In genomic region chr17:63205316-63205715, GRCm38 (mm10) we compare ENCODE assay signal across 24 mouse cellular contexts.
DNase-seq lines count a peak whose midpoint lies in the region; ATAC-seq lines count a peak whose summit lies in the region.
"Had no signal": no experiment of that assay in that cellular context is flagged by ENCODE, and none has a peak within 500 bp of the region (broad histone marks: within the 10 kb centered on the region; RNA-seq: fewer than 3 reads in every experiment).

No protein-coding gene starts in this region.

- H3K27me3 ChIP-seq in midbrain, embryonic 13.5 days, result no peaks in the 10 kb centered on the region
- H3K27me3 ChIP-seq in midbrain, embryonic 10.5 days (ENCODE audit: low read depth, poor library complexity, severe bottlenecking), result no peaks in the 10 kb centered on the region
- H3K27me3 ChIP-seq in liver, embryonic 11.5 days (replicated peaks; ENCODE audit: control insufficient read depth, insufficient read depth, low read length), result no peaks in the 10 kb centered on the region
- H3K27me3 ChIP-seq in liver, embryonic 15.5 days, result no peaks in the 10 kb centered on the region
- H3K27me3 ChIP-seq in intestine, embryonic 15.5 days (replicated peaks), result no peaks in the 10 kb centered on the region
- H3K27me3 ChIP-seq: CH12.LX; embryonic facial prominence, embryonic 15.5 days; hindbrain, embryonic 12.5 days had no signal

- H3K9ac ChIP-seq in midbrain, embryonic 13.5 days (replicated peaks), result no peak overlapping the region
- no peak overlapping the region; the same call in 1 of the 2 replicates for H3K9ac ChIP-seq in liver, embryonic 11.5 days (ENCODE audit: low read depth, low read length)
- no peak overlapping the region for H3K9ac ChIP-seq in liver, embryonic 15.5 days
- no peak overlapping the region for H3K9ac ChIP-seq in intestine, embryonic 15.5 days
- H3K9ac ChIP-seq: embryonic facial prominence, embryonic 15.5 days; hindbrain, embryonic 12.5 days had no signal

- H3K36me3 ChIP-seq in midbrain, embryonic 13.5 days, result no peaks in the 10 kb centered on the region
- H3K36me3 ChIP-seq in midbrain, embryonic 10.5 days, result no peaks in the 10 kb centered on the region
- no peaks in the 10 kb centered on the region for H3K36me3 ChIP-seq in liver, embryonic 11.5 days (ENCODE audit: control insufficient read depth, insufficient read depth, low read length)
- 0 out of 2 replicates have a peak, but pooled peaks cover 2% of the 10 kb centered on the region for H3K36me3 ChIP-seq in liver, embryonic 15.5 days (replicated peaks)
- H3K36me3 ChIP-seq in intestine, embryonic 15.5 days, result no peaks in the 10 kb centered on the region
- H3K36me3 ChIP-seq: embryonic facial prominence, embryonic 15.5 days; forebrain, embryonic 10.5 days; hindbrain, embryonic 12.5 days had no signal

- DNase-seq in midbrain, embryonic 10.5 days (ENCODE audit: low spot score), result no peak
- no peak for DNase-seq in liver, embryonic 11.5 days (ENCODE audit: low spot score)
- DNase-seq in frontal cortex, postnatal 10 days (ENCODE audit: low spot score in 2 of 2), result no peak
- no peak for DNase-seq in frontal cortex, postnatal 25 days (ENCODE audit: low spot score in 2 of 2)
- DNase-seq: adrenal gland, adult 8-10 months; adrenal gland, postnatal 36 days; cerebellum, adult 11 months; cerebellum, adult 8-10 months; cerebellum, postnatal 14 days; embryo, embryonic 11 days; gastrocnemius, postnatal 10 days; heart, adult 18-20 months; heart, postnatal 10 days; heart, postnatal 4 days had no signal

- ATAC-seq in midbrain, embryonic 13.5 days, result peak; percentile 57
- ATAC-seq in liver, embryonic 11.5 days (replicated peaks; ENCODE audit: low FRiP score), result peak; percentile 77
- peak; percentile 74 for ATAC-seq in liver, embryonic 15.5 days (ENCODE audit: insufficient read depth)
- no peak for ATAC-seq in intestine, embryonic 15.5 days
- ATAC-seq: forebrain, embryonic 14.5 days had no signal

- 85% methylated on average over 5 of the region's 5 CpGs for WGBS in midbrain, embryonic 13.5 days
- 94% methylated on average over 5 of the region's 5 CpGs for WGBS in midbrain, embryonic 10.5 days
- 63% methylated on average over 5 of the region's 5 CpGs for WGBS in liver, embryonic 11.5 days
- 42% methylated on average over 5 of the region's 5 CpGs for WGBS in liver, embryonic 15.5 days (ENCODE audit: insufficient replicate concordance)
- 93% methylated on average over 5 of the region's 5 CpGs for WGBS in intestine, embryonic 15.5 days

- H3K9me3 ChIP-seq in midbrain, embryonic 13.5 days, result no peaks in the 10 kb centered on the region
- no peaks in the 10 kb centered on the region for H3K9me3 ChIP-seq in midbrain, embryonic 10.5 days (replicated peaks)
- no peaks in the 10 kb centered on the region for H3K9me3 ChIP-seq in liver, embryonic 11.5 days (ENCODE audit: control insufficient read depth, low read length)
- no peaks in the 10 kb centered on the region for H3K9me3 ChIP-seq in liver, embryonic 15.5 days (replicated peaks)
- no peaks in the 10 kb centered on the region for H3K9me3 ChIP-seq in intestine, embryonic 15.5 days
- H3K9me3 ChIP-seq: forebrain, embryonic 10.5 days; hindbrain, embryonic 12.5 days had no signal

- peaks cover 5% of the 10 kb centered on the region; the same call in 1 of the 2 replicates for H3K4me1 ChIP-seq in midbrain, embryonic 13.5 days (replicated peaks)
- H3K4me1 ChIP-seq in midbrain, embryonic 10.5 days, result peaks cover 13% of the 10 kb centered on the region; the same call in 1 of the 2 replicates
- peaks cover 12% of the 10 kb centered on the region; the same call in 1 of the 2 replicates for H3K4me1 ChIP-seq in liver, embryonic 11.5 days (replicated peaks; ENCODE audit: control insufficient read depth, insufficient read depth, low read length)
- H3K4me1 ChIP-seq in liver, embryonic 15.5 days (replicated peaks), result peaks cover 15% of the 10 kb centered on the region
- H3K4me1 ChIP-seq in intestine, embryonic 15.5 days (replicated peaks), result no peaks in the 10 kb centered on the region
- H3K4me1 ChIP-seq: embryonic facial prominence, embryonic 15.5 days; hindbrain, embryonic 12.5 days had no signal

- H3K27ac ChIP-seq in midbrain, embryonic 13.5 days, result no peak overlapping the region
- no peak overlapping the region for H3K27ac ChIP-seq in midbrain, embryonic 10.5 days (replicated peaks)
- no peak overlapping the region for H3K27ac ChIP-seq in liver, embryonic 11.5 days (ENCODE audit: low read depth, low read length)
- no peak overlapping the region for H3K27ac ChIP-seq in liver, embryonic 15.5 days (replicated peaks)
- no peak overlapping the region for H3K27ac ChIP-seq in intestine, embryonic 15.5 days
- H3K27ac ChIP-seq: embryonic facial prominence, embryonic 15.5 days; forebrain, embryonic 10.5 days; heart, embryonic 10.5 days; hindbrain, embryonic 12.5 days had no signal

- no peak overlapping the region for H3K4me3 ChIP-seq in midbrain, embryonic 13.5 days (replicated peaks)
- H3K4me3 ChIP-seq in midbrain, embryonic 10.5 days, result no peak overlapping the region
- H3K4me3 ChIP-seq in liver, embryonic 11.5 days (ENCODE audit: low read depth, low read length), result no peak overlapping the region
- H3K4me3 ChIP-seq in liver, embryonic 15.5 days (replicated peaks), result no peak overlapping the region
- H3K4me3 ChIP-seq in intestine, embryonic 15.5 days (replicated peaks), result no peak overlapping the region
- H3K4me3 ChIP-seq: embryonic facial prominence, embryonic 15.5 days; erythroblast, embryonic 14.5 days; forebrain, embryonic 10.5 days; heart, embryonic 10.5 days; hindbrain, embryonic 12.5 days had no signal

- no peak overlapping the region for H3K4me2 ChIP-seq in midbrain, embryonic 13.5 days (replicated peaks)
- no peak overlapping the region for H3K4me2 ChIP-seq in liver, embryonic 11.5 days
- H3K4me2 ChIP-seq in liver, embryonic 15.5 days, result peak overlapping the region; percentile 7; the same call in 1 of the 2 replicates
- no peak overlapping the region for H3K4me2 ChIP-seq in intestine, embryonic 15.5 days (replicated peaks)
- H3K4me2 ChIP-seq: embryonic facial prominence, embryonic 15.5 days; hindbrain, embryonic 12.5 days had no signal
